Mouse (Mus musculus): ENCODE data around the gene Zfp740.
"Not testable (repeated sequence)": the region's sequence is repeated elsewhere in the genome, so short reads cannot be mapped to it uniquely, and the experiment has no call there.

Zfp740 gene

GRCm38 (mm10) chr15:102202971-102203834 lies at the start of gene Zfp740:
Gene Zfp740, plus strand, starts transcription at chr15:102203249.
- peak; percentile 96 for DNase-seq (ENCODE audit: low read depth)

- DNase-seq (ENCODE audit: low read depth), result not testable (repeated sequence)
These were observed 48.0 kb upstream of the Zfp740 start for GRCm38 (mm10) chr15:102155006-102155405.

- DNase-seq (ENCODE audit: low read depth), result no peak
These were observed 46.2 kb upstream of the Zfp740 start for GRCm38 (mm10) chr15:102156836-102157235.

GRCm38 (mm10) chr15:102160415-102161060 lies 42.5 kb upstream of the Zfp740 start:
- no peak for DNase-seq (ENCODE audit: low read depth)

- DNase-seq (ENCODE audit: low read depth), result peak; percentile 84
These were observed 39.0 kb upstream of the Zfp740 start for GRCm38 (mm10) chr15:102163900-102164693.

GRCm38 (mm10) chr15:102165468-102166100 lies 37.5 kb upstream of the Zfp740 start:
- peak; percentile 88 for DNase-seq (ENCODE audit: low read depth)

GRCm38 (mm10) chr15:102167620-102168021 lies 35.4 kb upstream of the Zfp740 start:
- DNase-seq (ENCODE audit: low read depth), result peak; percentile 40

- no peak for DNase-seq (ENCODE audit: low read depth)
These were observed 34.0 kb upstream of the Zfp740 start for GRCm38 (mm10) chr15:102169064-102169463.

- DNase-seq (ENCODE audit: low read depth), result no peak
These were observed 29.5 kb upstream of the Zfp740 start for GRCm38 (mm10) chr15:102173581-102173980.

GRCm38 (mm10) chr15:102175736-102176319 lies 27.2 kb upstream of the Zfp740 start:
- no peak for DNase-seq (ENCODE audit: low read depth)

- DNase-seq (ENCODE audit: low read depth), result peak; percentile 28
These were observed 26.3 kb upstream of the Zfp740 start for GRCm38 (mm10) chr15:102176571-102177316.

GRCm38 (mm10) chr15:102177417-102177816 lies 25.6 kb upstream of the Zfp740 start:
- no peak for DNase-seq (ENCODE audit: low read depth)

GRCm38 (mm10) chr15:102178279-102178678 lies 24.8 kb upstream of the Zfp740 start:
- DNase-seq (ENCODE audit: low read depth), result peak; percentile 68

- DNase-seq (ENCODE audit: low read depth), result no peak
These were observed 23.9 kb upstream of the Zfp740 start for GRCm38 (mm10) chr15:102179106-102179505.

- no peak for DNase-seq (ENCODE audit: low read depth)
These were observed 23.1 kb upstream of the Zfp740 start for GRCm38 (mm10) chr15:102179924-102180323.

- no peak for DNase-seq (ENCODE audit: low read depth)
These were observed 20.0 kb upstream of the Zfp740 start for GRCm38 (mm10) chr15:102183076-102183475.

- DNase-seq (ENCODE audit: low read depth), result no peak
These were observed 16.8 kb upstream of the Zfp740 start for GRCm38 (mm10) chr15:102186239-102186638.

- no peak for DNase-seq (ENCODE audit: low read depth)
These were observed 15.0 kb upstream of the Zfp740 start for GRCm38 (mm10) chr15:102188096-102188495.

GRCm38 (mm10) chr15:102188883-102189282 lies 14.2 kb upstream of the Zfp740 start:
- DNase-seq (ENCODE audit: low read depth), result no peak

GRCm38 (mm10) chr15:102191699-102192098 lies 11.3 kb upstream of the Zfp740 start:
- no peak for DNase-seq (ENCODE audit: low read depth)
